Mouse (Mus musculus) megakaryocyte, embryonic 14.5 days (primary cell): ENCODE results near the gene Vcan.

ENCODE experiments used
- FLI1 ChIP-seq: IDR thresholded peaks from 2 replicates; pipeline ENCODE4 v1.6.1; 2012; ENCODE audit warnings: low read length, inconsistent platforms, mixed read lengths
- GATA1 ChIP-seq: IDR thresholded peaks from 3 replicates; pipeline ENCODE4 v1.6.1; 2012; ENCODE audit warnings: mixed read lengths, low read length, inconsistent platforms, borderline replicate concordance

DNA sequence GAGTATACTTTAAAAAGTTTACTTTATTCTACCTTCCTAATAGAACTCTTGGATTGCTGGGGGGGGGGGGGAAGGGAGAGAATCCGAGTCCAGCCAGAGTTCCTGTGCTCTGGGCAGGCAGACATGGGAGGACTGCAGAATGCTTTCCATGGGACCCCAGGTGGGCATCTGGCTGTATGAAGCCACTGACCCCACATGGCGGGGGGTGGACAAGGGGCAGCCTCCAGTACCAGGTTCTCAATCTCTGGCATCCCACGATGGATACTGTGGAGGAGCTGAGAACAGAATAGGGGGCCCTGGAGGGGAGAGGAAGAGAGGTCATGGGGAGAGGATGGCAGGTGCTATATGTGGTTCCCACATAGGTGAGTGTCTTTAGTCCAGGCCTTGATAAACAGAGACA, 20.0 kb upstream of the Vcan start:
- no peak for TF ChIP-seq FLI1
- TF ChIP-seq GATA1 = no peak
